Mouse (Mus musculus) kidney, postnatal 0 days (tissue): ENCODE results near the gene Cyth1. TPM values are rescaled to one million over a fixed set of nuclear protein-coding genes. Genes with fewer than 3 reads are reported as not detected.

Source experiments
- ATAC-seq: fragments of 200-750 bp; cut with Nextera tagmentation; replicated peaks from 2 replicates; pipeline ENCODE4 v1.8.0; 2017; ENCODE audit warnings: low read depth, moderate number of reproducible peaks, moderate TSS enrichment, moderate library complexity; ENCODE audit not compliant: low FRiP score
- DNase-seq: peaks from one replicate; pipeline ENCODE4 v3.0.0-alpha.2; 2016; ENCODE audit warnings: low spot score
- H3K27ac ChIP-seq: fragments of 300-500 bp; sonication (generic); 2 replicates; pipeline ENCODE4 v1.5.1; 2014; ENCODE audit warnings: mild to moderate bottlenecking
- H3K27me3 ChIP-seq: fragments of 300-500 bp; sonication (generic); 2 replicates; pipeline ENCODE4 v1.6.1; 2014; ENCODE audit warnings: low read length, mixed read lengths; ENCODE audit not compliant: insufficient read depth
- H3K36me3 ChIP-seq: fragments of 300-500 bp; sonication (generic); 2 replicates; pipeline ENCODE4 v1.6.1; 2014; ENCODE audit warnings: low read length, mixed read lengths; ENCODE audit not compliant: insufficient read depth
- H3K4me1 ChIP-seq: fragments of 300-500 bp; sonication (generic); replicated peaks from 2 replicates; pipeline ENCODE4 v1.6.1; 2014; ENCODE audit warnings: antibody characterized with exemption, low read length, mixed read lengths; ENCODE audit not compliant: insufficient read depth
- H3K4me2 ChIP-seq: fragments of 300-500 bp; sonication (generic); 2 replicates; pipeline ENCODE4 v1.6.1; 2014; ENCODE audit warnings: mild to moderate bottlenecking, low read length, moderate library complexity, mixed read lengths
- H3K4me3 ChIP-seq: fragments of 300-500 bp; sonication (generic); replicated peaks from 2 replicates; pipeline ENCODE4 v1.5.1; 2014; ENCODE audit warnings: low read depth, low read length
- H3K9ac ChIP-seq: fragments of 300-500 bp; sonication (generic); 2 replicates; pipeline ENCODE4 v1.6.1; 2014; ENCODE audit warnings: low read depth, low read length
- H3K9me3 ChIP-seq: fragments of 300-500 bp; sonication (generic); replicated peaks from 2 replicates; pipeline ENCODE4 v1.6.1; 2016; ENCODE audit warnings: low read length, inconsistent platforms, mixed read lengths
- CTCF ChIP-seq: IDR thresholded peaks from 2 replicates; pipeline ENCODE4 v1.5.1; 2016; ENCODE audit warnings: antibody characterized with exemption, low read depth, mild to moderate bottlenecking, moderate library complexity
- WGBS: fragments of 180-500 bp; shearing (Covaris S2); extraction: QIAGEN DNeasy Blood & Tissue Kit; methylation state at CpG from one replicate; pipeline ENCODE4 v1.1.7; 2014; 5-methylcytosine and 5-hydroxymethylcytosine counted together
- polyA plus RNA-seq: library from polyadenylated mRNA; unstranded; fragments of >200 nt; fragmentation: Nextera tagmentation; extraction: Ambion mirVana; gene quantifications from 2 replicates; pipeline ENCODE4 v1.2.1, GENCODE M21; 2015

The Cyth1 gene
- polyA plus RNA-seq, 1 experiment from 2014 or later: 17.3 TPM

GRCm38 (mm10) chr11:118145092-118145491 is 103.3 kb downstream of the Cyth1 start:
- DNase-seq (no peak), ATAC-seq (no peak)
- no peak overlapping the region for H3K27ac ChIP-seq
- no peak overlapping the region for H3K4me2 ChIP-seq
- H3K9me3 ChIP-seq: no peaks in the 10 kb centered on the region
- no peak for TF ChIP-seq CTCF
- H3K4me3 ChIP-seq: no peak overlapping the region
- no peaks in the 10 kb centered on the region for H3K36me3 ChIP-seq
- H3K4me1 ChIP-seq: 0 out of 2 replicates have a peak, but pooled peaks cover 4% of the 10 kb centered on the region
- 84% methylated on average over 4 of the region's 4 CpGs for WGBS
- H3K9ac ChIP-seq: no peak overlapping the region
- no peaks in the 10 kb centered on the region for H3K27me3 ChIP-seq

- Histone ChIP-seq H3K4me1 (0 out of 2 replicates have a peak, but pooled peaks cover 4% of the 10 kb centered on the region), H3K27me3 (no peaks in the 10 kb centered on the region), H3K36me3 (no peaks in the 10 kb centered on the region), H3K4me2 (no peak overlapping the region), H3K4me3 (no peak overlapping the region), H3K9ac (no peak overlapping the region), H3K27ac (no peak overlapping the region), H3K9me3 (no peaks in the 10 kb centered on the region)
- 91% methylated on average over 4 of the region's 4 CpGs for WGBS
- DNase-seq (no peak), ATAC-seq (no peak)
- TF ChIP-seq CTCF: no peak
These were observed 104.7 kb downstream of the Cyth1 start for GRCm38 (mm10) chr11:118143731-118144130.

- Histone ChIP-seq H3K36me3 (no peaks in the 10 kb centered on the region), H3K4me1 (0 out of 2 replicates have a peak, but pooled peaks cover 4% of the 10 kb centered on the region), H3K27ac (no peak overlapping the region), H3K4me2 (no peak overlapping the region), H3K9me3 (no peaks in the 10 kb centered on the region), H3K9ac (no peak overlapping the region), H3K4me3 (no peak overlapping the region), H3K27me3 (no peaks in the 10 kb centered on the region)
- TF ChIP-seq CTCF: no peak
- ATAC-seq: no peak
- no peak for DNase-seq
- 33% methylated on average over 7 of the region's 7 CpGs for WGBS
These were observed 105.7 kb downstream of the Cyth1 start for GRCm38 (mm10) chr11:118142547-118143165.

GRCm38 (mm10) chr11:118140771-118141565 is 107.4 kb downstream of the Cyth1 start:
- Histone ChIP-seq H3K36me3 (no peaks in the 10 kb centered on the region), H3K27ac (no peak overlapping the region), H3K4me3 (no peak overlapping the region), H3K9ac (no peak overlapping the region), H3K9me3 (no peaks in the 10 kb centered on the region), H3K4me2 (no peak overlapping the region), H3K4me1 (0 out of 2 replicates have a peak, but pooled peaks cover 5% of the 10 kb centered on the region), H3K27me3 (no peaks in the 10 kb centered on the region)
- no peak for DNase-seq
- ATAC-seq: no peak
- no peak for TF ChIP-seq CTCF
- 73% methylated on average over 10 of the region's 10 CpGs for WGBS

- no peak overlapping the region for H3K27ac ChIP-seq
- no peaks in the 10 kb centered on the region for H3K36me3 ChIP-seq
- 0 out of 2 replicates have a peak, but pooled peaks cover 4% of the 10 kb centered on the region for H3K4me1 ChIP-seq
- H3K27me3 ChIP-seq: no peaks in the 10 kb centered on the region
- no peak for DNase-seq
- no peak overlapping the region for H3K4me2 ChIP-seq
- no peaks in the 10 kb centered on the region for H3K9me3 ChIP-seq
- no peak overlapping the region for H3K9ac ChIP-seq
- H3K4me3 ChIP-seq: no peak overlapping the region
- 98% methylated on average over 6 of the region's 6 CpGs for WGBS
- TF ChIP-seq CTCF: no peak
- no peak for ATAC-seq
These were observed 110.0 kb downstream of the Cyth1 start for GRCm38 (mm10) chr11:118138347-118138746.

GRCm38 (mm10) chr11:118136172-118136632 is 112.2 kb downstream of the Cyth1 start:
- ATAC-seq (no peak), DNase-seq (no peak)
- no peaks in the 10 kb centered on the region for H3K27me3 ChIP-seq
- no peak overlapping the region for H3K4me3 ChIP-seq
- H3K4me2 ChIP-seq: no peak overlapping the region
- WGBS: 37% methylated on average over 5 of the region's 5 CpGs
- no peak overlapping the region for H3K27ac ChIP-seq
- 0 out of 2 replicates have a peak, but pooled peaks cover 4% of the 10 kb centered on the region for H3K4me1 ChIP-seq
- H3K36me3 ChIP-seq: no peaks in the 10 kb centered on the region
- no peak overlapping the region for H3K9ac ChIP-seq
- no peaks in the 10 kb centered on the region for H3K9me3 ChIP-seq
- no peak for TF ChIP-seq CTCF
